Mouse (Mus musculus): ENCODE measurements around the gene Phactr1.

Gene Phactr1

GRCm38 (mm10) chr13:42958867-42959266 is 278.4 kb downstream of the Phactr1 start:
- no peak for DNase-seq (ENCODE audit: extremely low spot score, low read depth, low spot score)

GRCm38 (mm10) chr13:42961561-42961960 is 281.1 kb downstream of the Phactr1 start:
- DNase-seq (ENCODE audit: extremely low spot score, low read depth, low spot score) = no peak

- DNase-seq (ENCODE audit: extremely low spot score, low read depth, low spot score) = no peak
Observed at GRCm38 (mm10) chr13:42968537-42968936, 288.1 kb downstream of the Phactr1 start.

DNA sequence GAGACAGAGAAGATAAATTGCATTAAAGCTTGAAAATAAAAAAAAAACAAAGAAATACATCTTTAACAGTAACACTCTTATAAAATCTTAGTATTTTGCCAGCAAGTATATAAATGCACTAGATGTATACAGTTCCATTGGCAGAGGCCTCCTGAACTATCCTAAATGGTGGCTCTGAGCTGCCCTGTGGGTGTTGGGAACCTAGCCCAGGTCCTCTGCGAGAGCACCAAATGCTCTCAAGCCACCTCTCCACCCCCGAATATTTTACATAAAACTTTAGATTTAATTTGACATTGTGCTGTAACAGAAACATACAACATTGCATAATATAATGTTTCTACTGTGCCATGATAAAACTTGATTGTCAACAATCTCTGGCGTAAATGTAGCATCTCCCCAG is 293.1 kb downstream of the Phactr1 start:
- no peak for DNase-seq (ENCODE audit: extremely low spot score, low read depth, low spot score)

GRCm38 (mm10) chr13:42973961-42974360 is 293.5 kb downstream of the Phactr1 start:
- no peak for DNase-seq (ENCODE audit: extremely low spot score, low read depth, low spot score)

DNA sequence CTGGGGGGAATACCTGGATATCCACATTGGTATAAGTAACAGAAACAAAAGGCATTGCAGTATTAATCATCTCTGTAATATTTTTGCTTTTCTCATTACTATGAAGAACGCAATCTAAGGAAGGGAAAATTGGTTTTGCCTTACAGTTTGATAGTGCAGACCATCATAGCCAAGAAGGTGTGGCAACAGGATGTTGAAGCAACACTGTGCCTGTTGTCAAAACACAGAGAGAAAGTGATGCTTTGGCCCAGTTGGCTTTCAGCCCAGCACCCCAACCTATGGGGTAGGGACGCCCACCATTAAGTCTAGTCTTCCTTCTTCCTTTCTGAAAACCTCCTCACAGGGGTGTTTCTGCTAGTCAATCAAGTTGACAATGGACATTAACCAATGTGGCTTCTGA is 294.1 kb downstream of the Phactr1 start:
- no peak for DNase-seq (ENCODE audit: extremely low spot score, low read depth, low spot score)

GRCm38 (mm10) chr13:42976144-42976543 is 295.7 kb downstream of the Phactr1 start:
- DNase-seq (ENCODE audit: extremely low spot score, low read depth, low spot score) = no peak

GRCm38 (mm10) chr13:42976967-42977366 is 296.5 kb downstream of the Phactr1 start:
- no peak for DNase-seq (ENCODE audit: extremely low spot score, low read depth, low spot score)

- no peak for DNase-seq (ENCODE audit: extremely low spot score, low read depth, low spot score)
Observed at GRCm38 (mm10) chr13:42980581-42980980, 300.2 kb downstream of the Phactr1 start.

DNA sequence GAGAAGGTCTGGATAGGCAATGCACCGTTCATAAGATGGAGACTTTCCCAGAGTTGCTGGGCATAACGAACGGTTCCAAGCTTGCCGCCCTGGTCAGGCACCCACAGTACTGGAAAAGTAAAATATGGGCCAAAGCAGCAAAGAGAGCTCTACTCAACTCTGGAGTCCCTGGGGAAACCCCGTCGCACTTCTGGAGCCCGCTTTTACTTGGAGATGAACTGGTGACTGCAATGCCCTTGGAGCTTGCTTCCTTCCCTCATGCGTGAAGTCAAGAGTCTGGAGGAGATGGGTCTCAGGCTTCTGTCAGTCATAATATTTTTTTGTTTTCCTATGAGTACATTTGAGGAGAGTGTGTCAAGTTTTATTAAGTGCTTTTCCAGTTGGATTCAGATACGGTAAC is 302.2 kb downstream of the Phactr1 start:
- DNase-seq (ENCODE audit: extremely low spot score, low read depth, low spot score) = no peak

- DNase-seq (ENCODE audit: extremely low spot score, low read depth, low spot score) = no peak
Observed at GRCm38 (mm10) chr13:42985806-42986205, 305.4 kb downstream of the Phactr1 start.

DNA sequence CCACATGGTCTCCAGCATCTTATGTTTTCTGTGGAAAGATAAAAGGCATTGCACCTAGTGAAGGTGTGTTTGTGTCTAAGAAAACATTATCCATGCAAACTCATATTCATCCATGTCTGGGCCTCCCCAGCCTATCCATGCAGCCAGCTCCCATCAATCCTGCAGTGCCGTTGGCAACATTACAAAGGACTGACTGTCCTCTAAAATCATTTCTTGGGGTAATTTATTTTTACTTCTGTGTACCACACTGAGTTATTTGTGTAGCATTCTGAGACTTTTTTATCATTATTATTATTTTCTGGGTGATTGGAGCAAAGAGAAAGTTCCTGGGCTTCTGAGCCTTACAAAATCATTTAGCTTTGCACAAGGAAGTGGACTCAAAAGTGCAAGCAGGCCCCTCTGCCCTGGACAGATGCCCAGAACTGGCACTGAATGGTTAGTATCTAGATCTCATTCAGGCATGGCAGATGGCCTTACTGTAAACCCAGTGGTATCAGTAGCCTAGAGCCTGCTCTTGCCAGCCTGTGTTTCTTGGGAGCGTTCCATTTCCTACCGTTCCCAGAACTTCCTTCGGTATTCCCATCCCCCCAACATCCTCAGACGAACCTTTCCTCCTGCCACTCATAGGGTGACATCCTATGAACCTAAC is 307.6 kb downstream of the Phactr1 start:
- no peak for DNase-seq (ENCODE audit: extremely low spot score, low read depth, low spot score)

GRCm38 (mm10) chr13:42989481-42989880 is 309.1 kb downstream of the Phactr1 start:
- DNase-seq (ENCODE audit: extremely low spot score, low read depth, low spot score) = no peak

- DNase-seq (ENCODE audit: extremely low spot score, low read depth, low spot score) = no peak
Observed at GRCm38 (mm10) chr13:42990051-42990450, 309.6 kb downstream of the Phactr1 start.

GRCm38 (mm10) chr13:42990493-42991111 is 310.2 kb downstream of the Phactr1 start:
- DNase-seq (ENCODE audit: extremely low spot score, low read depth, low spot score) = no peak

GRCm38 (mm10) chr13:42991164-42991563 is 310.7 kb downstream of the Phactr1 start:
- DNase-seq (ENCODE audit: extremely low spot score, low read depth, low spot score) = no peak

GRCm38 (mm10) chr13:42992306-42992705 is 311.9 kb downstream of the Phactr1 start:
- no peak for DNase-seq (ENCODE audit: extremely low spot score, low read depth, low spot score)

GRCm38 (mm10) chr13:42994276-42994675 is 313.9 kb downstream of the Phactr1 start:
- no peak for DNase-seq (ENCODE audit: extremely low spot score, low read depth, low spot score)

- no peak for DNase-seq (ENCODE audit: extremely low spot score, low read depth, low spot score)
Observed at GRCm38 (mm10) chr13:42996188-42996587, 315.8 kb downstream of the Phactr1 start.

DNA sequence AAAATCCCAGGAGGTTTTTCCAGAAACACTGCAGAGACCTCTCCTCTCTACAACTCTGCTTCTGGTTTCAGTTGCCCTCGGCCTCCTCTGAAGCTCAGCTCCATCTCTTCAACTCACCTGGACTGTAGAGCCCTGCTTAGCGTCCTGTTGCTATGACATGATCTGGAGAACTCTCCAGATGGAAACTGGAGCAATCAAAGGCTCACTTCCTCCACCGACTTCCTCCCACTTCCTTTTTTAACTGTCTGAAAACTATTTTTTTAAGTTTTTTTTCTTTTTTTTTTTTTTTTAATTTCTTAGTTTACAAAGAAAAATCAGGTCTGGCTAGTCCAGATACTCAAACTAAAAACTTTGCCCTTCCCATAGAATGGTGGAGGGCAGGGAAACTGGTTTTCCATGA is 318.9 kb downstream of the Phactr1 start:
- DNase-seq (ENCODE audit: extremely low spot score, low read depth, low spot score) = no peak

DNA sequence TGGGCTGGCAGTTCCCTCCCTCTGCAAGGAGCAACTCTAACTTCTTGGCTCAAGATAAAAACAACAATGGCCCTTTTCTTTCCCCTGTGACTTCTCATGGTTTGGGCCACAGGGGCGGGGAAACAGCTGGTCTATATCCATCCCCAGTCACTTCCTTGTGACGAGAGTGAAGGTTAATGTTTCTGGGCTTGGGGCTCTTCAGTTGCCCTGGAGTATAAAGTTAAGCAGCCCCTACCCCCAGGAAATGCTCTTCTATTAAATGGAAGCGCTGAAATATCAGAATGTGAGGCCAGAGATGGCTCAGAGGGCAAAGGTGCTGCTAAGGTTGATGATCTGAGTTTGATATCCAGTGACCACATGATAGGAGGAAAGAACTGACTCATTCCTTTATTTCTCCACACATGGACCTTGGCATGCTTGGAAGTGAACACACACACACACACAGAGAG is 324.7 kb downstream of the Phactr1 start:
- no peak for DNase-seq (ENCODE audit: extremely low spot score, low read depth, low spot score)

DNA sequence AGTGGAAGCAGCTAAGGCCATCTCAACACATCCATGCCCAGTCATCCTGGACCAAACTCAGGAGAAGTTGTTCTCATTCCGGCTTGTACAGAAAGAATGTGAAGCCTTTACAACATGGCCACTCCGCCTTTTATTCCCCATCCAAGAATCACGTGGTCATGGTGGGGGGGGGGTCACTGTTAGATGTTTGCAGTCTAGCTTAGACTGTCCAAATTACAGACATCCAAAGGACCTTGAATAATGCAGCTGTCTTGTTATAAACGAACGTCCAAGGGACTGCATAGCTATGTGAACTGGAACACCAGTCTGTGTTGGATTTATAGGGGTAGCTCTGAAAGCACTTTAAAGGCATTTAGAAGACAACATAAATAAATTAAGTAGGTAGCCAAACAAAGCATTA is 328.0 kb downstream of the Phactr1 start:
- no peak for DNase-seq (ENCODE audit: extremely low spot score, low read depth, low spot score)

GRCm38 (mm10) chr13:43009596-43009995 is 329.2 kb downstream of the Phactr1 start:
- DNase-seq (ENCODE audit: extremely low spot score, low read depth, low spot score) = no peak

Data from hindlimb bud, embryonic 11.5 days (tissue).